Comparison of ENCODE assay signal across 20 mouse cellular contexts in the genomic region with DNA sequence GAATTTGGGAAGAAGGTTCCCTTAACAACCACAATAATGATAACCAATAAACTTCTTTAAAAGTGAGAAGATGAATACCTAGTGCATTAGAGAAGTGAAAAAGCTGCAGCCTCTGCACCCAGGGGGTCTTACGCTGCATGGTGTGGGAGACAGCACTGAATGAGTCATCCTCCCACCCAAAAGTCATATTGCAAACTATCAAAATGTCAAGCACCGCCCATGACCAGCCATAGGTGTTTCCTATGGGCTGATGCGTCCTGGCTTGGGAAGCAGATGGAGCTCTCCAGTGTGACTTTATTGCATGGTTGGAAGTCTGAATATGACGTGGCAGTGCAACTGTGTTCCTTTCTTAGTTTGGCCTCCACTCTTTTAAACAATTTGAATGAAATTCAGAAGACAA.
DNase-seq lines count a peak whose midpoint lies in the region; ATAC-seq and TF ChIP-seq lines count a peak whose summit lies in the region.
"Had no signal": no experiment of that assay in that cellular context is flagged by ENCODE, and none has a peak within 500 bp of the region (broad histone marks: within the 10 kb centered on the region; RNA-seq: fewer than 3 reads in every experiment).

No protein-coding gene starts in this region.

- 83% methylated on average over 4 of the region's 4 CpGs for WGBS in heart, embryonic 15.5 days
- WGBS in heart, embryonic 12.5 days: 85% methylated on average over 4 of the region's 4 CpGs
- 62% methylated on average over 4 of the region's 4 CpGs for WGBS in liver, embryonic 16.5 days (ENCODE audit: insufficient replicate concordance)
- 91% methylated on average over 4 of the region's 4 CpGs for WGBS in neural tube, embryonic 15.5 days

- no peaks in the 10 kb centered on the region for H3K9me3 ChIP-seq in heart, embryonic 15.5 days (replicated peaks)
- H3K9me3 ChIP-seq in heart, embryonic 12.5 days (replicated peaks): no peaks in the 10 kb centered on the region
- no peaks in the 10 kb centered on the region for H3K9me3 ChIP-seq in MEL (replicated peaks; ENCODE audit: insufficient read depth, low read length)
- H3K9me3 ChIP-seq in liver, embryonic 16.5 days (replicated peaks; ENCODE audit: control insufficient read depth, low read length): no peaks in the 10 kb centered on the region
- no peaks in the 10 kb centered on the region for H3K9me3 ChIP-seq in neural tube, embryonic 15.5 days (replicated peaks)
- H3K9me3 ChIP-seq: embryonic facial prominence, embryonic 10.5 days; forebrain, embryonic 12.5 days; limb, embryonic 10.5 days had no signal

- DNase-seq in MEL (ENCODE audit: low read depth, low spot score) (peak; percentile 65), liver (peak; percentile 61)
- DNase-seq in testis, postnatal 10 days (ENCODE audit: low spot score): no peak
- no peak for DNase-seq in layer of hippocampus, postnatal 10 days (ENCODE audit: low spot score in 2 of 2)
- DNase-seq: adrenal gland, postnatal 36 days; cerebellum, adult 11 months; cerebellum, adult 9-11 months; gastrocnemius, postnatal 36 days; heart, adult 2 months; lung, postnatal 10 days had no signal

- peaks cover 43% of the 10 kb centered on the region for H3K4me1 ChIP-seq in heart, embryonic 15.5 days (replicated peaks)
- H3K4me1 ChIP-seq in heart, embryonic 12.5 days (replicated peaks): peaks cover 34% of the 10 kb centered on the region
- peaks cover 26 to 46% of the 10 kb centered on the region in 2 experiments for H3K4me1 ChIP-seq in MEL (ENCODE audit: control insufficient read depth in 1 of 2, insufficient read depth in 2 of 2, low read length in 2 of 2)
- H3K4me1 ChIP-seq in liver, embryonic 16.5 days (ENCODE audit: control insufficient read depth, low read depth, low read length): peaks cover 65% of the 10 kb centered on the region
- H3K4me1 ChIP-seq in neural tube, embryonic 15.5 days: peaks cover 19% of the 10 kb centered on the region

- no peaks in the 10 kb centered on the region for H3K36me3 ChIP-seq in heart, embryonic 15.5 days
- H3K36me3 ChIP-seq in heart, embryonic 12.5 days: no peaks in the 10 kb centered on the region
- H3K36me3 ChIP-seq in MEL (ENCODE audit: control insufficient read depth in 1 of 2, insufficient read depth in 2 of 2, low read length in 2 of 2): peaks cover 0 to 41% of the 10 kb centered on the region in 2 experiments; a peak in 2 of 4 replicates
- H3K36me3 ChIP-seq in liver, embryonic 16.5 days (ENCODE audit: control insufficient read depth, insufficient read depth): no peaks in the 10 kb centered on the region
- H3K36me3 ChIP-seq in neural tube, embryonic 15.5 days: no peaks in the 10 kb centered on the region
- H3K36me3 ChIP-seq: embryonic facial prominence, embryonic 10.5 days; forebrain, embryonic 12.5 days; limb, embryonic 10.5 days had no signal

- no peak for TF ChIP-seq CTCF in MEL (IDR thresholded peaks at IDR 0.05 in 2 of 3, conservative IDR thresholded peaks at IDR 0.05 in 1 of 3; ENCODE audit: control insufficient read depth in 1 of 3, insufficient read depth in 1 of 3, low read depth in 2 of 3, low read length in 3 of 3, poor library complexity in 1 of 3, severe bottlenecking in 1 of 3)

- H3K27me3 ChIP-seq in heart, embryonic 15.5 days: no peaks in the 10 kb centered on the region
- no peaks in the 10 kb centered on the region for H3K27me3 ChIP-seq in heart, embryonic 12.5 days (replicated peaks)
- no peaks in the 10 kb centered on the region for H3K27me3 ChIP-seq in MEL (ENCODE audit: control insufficient read depth in 1 of 2, insufficient read depth in 2 of 2, low read length in 2 of 2)
- no peaks in the 10 kb centered on the region for H3K27me3 ChIP-seq in liver, embryonic 16.5 days (ENCODE audit: control insufficient read depth, insufficient read depth, low read depth, low read length)
- no peaks in the 10 kb centered on the region for H3K27me3 ChIP-seq in neural tube, embryonic 15.5 days (replicated peaks)
- H3K27me3 ChIP-seq: forebrain, embryonic 12.5 days had no signal

- H3K79me2 ChIP-seq in MEL (ENCODE audit: control insufficient read depth, insufficient read depth, low read length, poor library complexity): no peaks in the 10 kb centered on the region; the same call in 1 of the 2 replicates

- TF ChIP-seq RAD21 in MEL (IDR thresholded peaks at IDR 0.05; ENCODE audit: low read depth, low read length): no peak

- TF ChIP-seq POLR2A in MEL (IDR thresholded peaks at IDR 0.05; ENCODE audit: control insufficient read depth in 1 of 2, insufficient read depth in 1 of 2, low read depth in 1 of 2, low read length in 2 of 2, poor library complexity in 1 of 2): no peak

- H3K4me2 ChIP-seq in heart, embryonic 15.5 days: no peak overlapping the region
- H3K4me2 ChIP-seq in heart, embryonic 12.5 days: no peak overlapping the region
- H3K4me2 ChIP-seq in liver, embryonic 16.5 days (ENCODE audit: low read depth, low read length): peak overlapping the region; percentile 52
- H3K4me2 ChIP-seq in neural tube, embryonic 15.5 days: no peak overlapping the region
- H3K4me2 ChIP-seq: forebrain, embryonic 12.5 days; midbrain, embryonic 11.5 days had no signal

- peak in 1 of 2 experiments; percentile 41; a peak in 2 of 4 replicates for TF ChIP-seq EP300 in MEL (IDR thresholded peaks at IDR 0.05; ENCODE audit: low read depth in 1 of 2, low read length in 2 of 2)

- H3K9ac ChIP-seq in heart, embryonic 15.5 days: no peak overlapping the region
- H3K9ac ChIP-seq in heart, embryonic 12.5 days: no peak overlapping the region
- H3K9ac ChIP-seq in MEL (ENCODE audit: control insufficient read depth, low read depth, low read length, poor library complexity, severe bottlenecking): peak overlapping the region; percentile 66
- H3K9ac ChIP-seq in liver, embryonic 16.5 days (ENCODE audit: low read depth, low read length): peak overlapping the region; percentile 53
- H3K9ac ChIP-seq in neural tube, embryonic 15.5 days (replicated peaks): no peak overlapping the region
- H3K9ac ChIP-seq: forebrain, embryonic 12.5 days had no signal

- H3K27ac ChIP-seq in heart, embryonic 15.5 days: 0 out of 2 replicates have a peak overlapping the region, but pooled peaks have one; percentile 9
- no peak overlapping the region for H3K27ac ChIP-seq in heart, embryonic 12.5 days (ENCODE audit: poor library complexity, severe bottlenecking)
- H3K27ac ChIP-seq in MEL (ENCODE audit: control insufficient read depth, low read depth, low read length): peak overlapping the region; percentile 96
- H3K27ac ChIP-seq in liver, embryonic 16.5 days (ENCODE audit: low read length): peak overlapping the region; percentile 96
- no peak overlapping the region for H3K27ac ChIP-seq in neural tube, embryonic 15.5 days (replicated peaks)
- H3K27ac ChIP-seq: embryonic facial prominence, embryonic 10.5 days; forebrain, embryonic 12.5 days; heart, adult 2 months; limb, embryonic 10.5 days had no signal

- ATAC-seq in heart, embryonic 15.5 days (replicated peaks; ENCODE audit: insufficient number of reproducible peaks, insufficient read depth, low FRiP score, low read depth): no peak
- ATAC-seq in heart, embryonic 12.5 days (ENCODE audit: insufficient number of reproducible peaks, low FRiP score): no peak
- ATAC-seq in liver, embryonic 16.5 days (ENCODE audit: low read depth): peak; percentile 40
- no peak for ATAC-seq in neural tube, embryonic 15.5 days (ENCODE audit: low FRiP score)
- ATAC-seq: CD4-positive, CD25-positive, alpha-beta regulatory T cell, adult 4 months; hindbrain, embryonic 16.5 days had no signal

- no peak overlapping the region for H3K4me3 ChIP-seq in heart, embryonic 15.5 days
- no peak overlapping the region for H3K4me3 ChIP-seq in heart, embryonic 12.5 days
- peak overlapping the region; percentile 37 to 55 for H3K4me3 ChIP-seq in MEL (ENCODE audit: control insufficient read depth in 1 of 2, insufficient read depth in 1 of 2, low read depth in 2 of 2, low read length in 2 of 2)
- H3K4me3 ChIP-seq in liver, embryonic 16.5 days (ENCODE audit: low read depth, low read length): no peak overlapping the region
- no peak overlapping the region for H3K4me3 ChIP-seq in neural tube, embryonic 15.5 days (replicated peaks)
- H3K4me3 ChIP-seq: embryonic facial prominence, embryonic 10.5 days; forebrain, embryonic 12.5 days; heart, adult 2 months; limb, embryonic 10.5 days had no signal

TF ChIP-seq in MEL, 35 proteins besides CTCF, POLR2A, EP300 and RAD21:
- TF ChIP-seq UBTF (IDR thresholded peaks at IDR 0.05; ENCODE audit: borderline replicate concordance, insufficient read depth, low read depth, low read length) (no peak), MYC (IDR thresholded peaks at IDR 0.05; ENCODE audit: low read depth, low read length) (0 out of 2 replicates have a peak, but pooled peaks have one; percentile 3), JUND (IDR thresholded peaks at IDR 0.05; ENCODE audit: low read depth, low read length) (peak; percentile 79; the same call in 1 of the 2 replicates), MAFK (IDR thresholded peaks at IDR 0.05; ENCODE audit: borderline replicate concordance, low read depth, low read length) (0 out of 2 replicates have a peak, but pooled peaks have one; percentile 13), TCF12 (IDR thresholded peaks at IDR 0.05; ENCODE audit: low read depth, low read length) (peak; percentile 2; the same call in 1 of the 2 replicates), ZMIZ1 (IDR thresholded peaks at IDR 0.05; ENCODE audit: low read depth, low read length) (0 out of 2 replicates have a peak, but pooled peaks have one; percentile 43), NELFE (IDR thresholded peaks at IDR 0.05; ENCODE audit: low read depth, low read length) (peak; percentile 36), POLR2AphosphoS5 (IDR thresholded peaks at IDR 0.05; ENCODE audit: borderline replicate concordance, low read depth, low read length) (no peak)
TF ChIP-seq in MEL: peak in this region for 6.

Comparison
In these comparisons a context has a peak if more than half of its experiments do, and no peak if none do; other contexts are left out.
1. H3K27ac ChIP-seq: peak in heart, embryonic 15.5 days (single experiment), MEL (single experiment) and liver, embryonic 16.5 days (single experiment); none in heart, embryonic 12.5 days (single experiment) and neural tube, embryonic 15.5 days (single experiment).
2. H3K4me3 ChIP-seq: peak in MEL (2 of 2); none in heart, embryonic 15.5 days (single experiment), heart, embryonic 12.5 days (single experiment), liver, embryonic 16.5 days (single experiment) and neural tube, embryonic 15.5 days (single experiment).
3. H3K9ac ChIP-seq: peak in MEL (single experiment) and liver, embryonic 16.5 days (single experiment); none in heart, embryonic 15.5 days (single experiment), heart, embryonic 12.5 days (single experiment) and neural tube, embryonic 15.5 days (single experiment).
4. DNase-seq: peak in MEL (single experiment) and liver (single experiment); none in testis, postnatal 10 days (single experiment) and layer of hippocampus, postnatal 10 days (0 of 2).